Mouse (Mus musculus) heart, embryonic 15.5 days (tissue): ENCODE measurements around the gene Wfikkn2. TPM values are rescaled to one million over a fixed set of nuclear protein-coding genes. Genes with fewer than 3 reads are reported as not detected.
"Not testable (repeated sequence)": the region's sequence is repeated elsewhere in the genome, so short reads cannot be mapped to it uniquely, and the experiment has no call there.

Source experiments
- ATAC-seq: fragments of 200-750 bp; cut with Nextera tagmentation; replicated peaks from 2 replicates; pipeline ENCODE4 v1.8.0; 2017; ENCODE audit warnings: low read depth, moderate TSS enrichment; ENCODE audit not compliant: insufficient number of reproducible peaks, insufficient read depth, low FRiP score
- H3K27ac ChIP-seq: fragments of 300-500 bp; sonication (generic); 2 replicates; pipeline ENCODE4 v1.5.1; 2015; ENCODE audit warnings: mild to moderate bottlenecking, inconsistent platforms
- H3K27me3 ChIP-seq: fragments of 300-500 bp; sonication (generic); 2 replicates; pipeline ENCODE4 v1.6.1; 2015; ENCODE audit warnings: inconsistent platforms
- H3K36me3 ChIP-seq: fragments of 300-500 bp; sonication (generic); 2 replicates; pipeline ENCODE4 v1.6.1; 2015; ENCODE audit warnings: mild to moderate bottlenecking, inconsistent platforms
- H3K4me1 ChIP-seq: fragments of 300-500 bp; sonication (generic); replicated peaks from 2 replicates; pipeline ENCODE4 v1.6.1; 2015; ENCODE audit warnings: inconsistent platforms
- H3K4me2 ChIP-seq: fragments of 300-500 bp; sonication (generic); 2 replicates; pipeline ENCODE4 v1.6.1; 2015; ENCODE audit warnings: inconsistent platforms, mild to moderate bottlenecking, moderate library complexity
- H3K4me3 ChIP-seq: fragments of 300-500 bp; sonication (generic); 2 replicates; pipeline ENCODE4 v1.5.1; 2015; ENCODE audit warnings: mild to moderate bottlenecking, inconsistent platforms
- H3K9ac ChIP-seq: fragments of 300-500 bp; sonication (generic); 2 replicates; pipeline ENCODE4 v1.6.1; 2015; ENCODE audit warnings: mild to moderate bottlenecking, inconsistent platforms
- H3K9me3 ChIP-seq: fragments of 300-500 bp; sonication (generic); replicated peaks from 2 replicates; pipeline ENCODE4 v1.6.1; 2016; ENCODE audit warnings: inconsistent platforms
- WGBS: fragments of 180-500 bp; shearing (Covaris S2); methylation state at CpG from one replicate; pipeline ENCODE4 v1.1.7; 2015; ENCODE audit warnings: mixed read lengths; 5-methylcytosine and 5-hydroxymethylcytosine counted together
- polyA plus RNA-seq: library from polyadenylated mRNA; unstranded; fragments of >200 nt; fragmentation: Nextera tagmentation; extraction: Ambion mirVana; gene quantifications from 2 replicates; pipeline ENCODE4 v1.2.1, GENCODE M21; 2015

Gene Wfikkn2
- polyA plus RNA-seq, 1 experiment from 2014 or later: 2.4 TPM

DNA sequence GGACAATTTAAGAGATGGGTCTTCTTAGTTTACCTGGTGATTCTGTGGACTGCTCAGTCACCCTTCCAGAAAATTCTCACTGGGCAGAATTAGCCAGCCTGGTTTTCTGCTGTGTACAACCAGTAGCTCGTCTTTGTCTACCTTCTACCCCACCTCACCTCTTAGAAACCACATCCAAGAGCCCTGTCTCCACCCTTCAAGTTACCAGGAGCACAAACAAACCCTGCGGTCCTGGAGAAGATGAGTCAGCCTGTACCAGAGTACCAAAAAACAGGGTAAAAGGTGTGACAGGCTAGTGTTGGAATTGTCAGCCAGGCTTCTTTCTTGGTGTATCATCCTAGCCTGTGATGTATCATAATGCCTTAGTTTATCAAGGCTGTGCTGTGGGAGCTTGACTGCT is 29.9 kb upstream of the Wfikkn2 start:
- Histone ChIP-seq H3K27ac (no peak overlapping the region), H3K4me1 (peaks cover 18% of the 10 kb centered on the region), H3K9me3 (no peaks in the 10 kb centered on the region), H3K9ac (no peak overlapping the region), H3K4me3 (no peak overlapping the region), H3K36me3 (no peaks in the 10 kb centered on the region), H3K27me3 (no peaks in the 10 kb centered on the region), H3K4me2 (no peak overlapping the region)
- 87% methylated on average over 2 of the region's 2 CpGs for WGBS
- no peak for ATAC-seq

GRCm38 (mm10) chr11:94275226-94275625 is 29.4 kb upstream of the Wfikkn2 start:
- no peaks in the 10 kb centered on the region for H3K36me3 ChIP-seq
- no peaks in the 10 kb centered on the region for H3K9me3 ChIP-seq
- no peak overlapping the region for H3K27ac ChIP-seq
- H3K4me2 ChIP-seq: no peak overlapping the region
- WGBS: 78% methylated on average over 7 of the region's 7 CpGs
- no peak for ATAC-seq
- H3K27me3 ChIP-seq: no peaks in the 10 kb centered on the region
- H3K9ac ChIP-seq: no peak overlapping the region
- no peak overlapping the region for H3K4me3 ChIP-seq
- H3K4me1 ChIP-seq: peaks cover 18% of the 10 kb centered on the region

- Histone ChIP-seq H3K9me3 (no peaks in the 10 kb centered on the region), H3K9ac (no peak overlapping the region), H3K27ac (no peak overlapping the region), H3K4me2 (no peak overlapping the region), H3K27me3 (no peaks in the 10 kb centered on the region), H3K36me3 (no peaks in the 10 kb centered on the region), H3K4me3 (no peak overlapping the region), H3K4me1 (peaks cover 18% of the 10 kb centered on the region)
- WGBS: 62% methylated on average over 10 of the region's 10 CpGs
- ATAC-seq: no peak
These were observed 28.5 kb upstream of the Wfikkn2 start for GRCm38 (mm10) chr11:94274206-94274867.

DNA sequence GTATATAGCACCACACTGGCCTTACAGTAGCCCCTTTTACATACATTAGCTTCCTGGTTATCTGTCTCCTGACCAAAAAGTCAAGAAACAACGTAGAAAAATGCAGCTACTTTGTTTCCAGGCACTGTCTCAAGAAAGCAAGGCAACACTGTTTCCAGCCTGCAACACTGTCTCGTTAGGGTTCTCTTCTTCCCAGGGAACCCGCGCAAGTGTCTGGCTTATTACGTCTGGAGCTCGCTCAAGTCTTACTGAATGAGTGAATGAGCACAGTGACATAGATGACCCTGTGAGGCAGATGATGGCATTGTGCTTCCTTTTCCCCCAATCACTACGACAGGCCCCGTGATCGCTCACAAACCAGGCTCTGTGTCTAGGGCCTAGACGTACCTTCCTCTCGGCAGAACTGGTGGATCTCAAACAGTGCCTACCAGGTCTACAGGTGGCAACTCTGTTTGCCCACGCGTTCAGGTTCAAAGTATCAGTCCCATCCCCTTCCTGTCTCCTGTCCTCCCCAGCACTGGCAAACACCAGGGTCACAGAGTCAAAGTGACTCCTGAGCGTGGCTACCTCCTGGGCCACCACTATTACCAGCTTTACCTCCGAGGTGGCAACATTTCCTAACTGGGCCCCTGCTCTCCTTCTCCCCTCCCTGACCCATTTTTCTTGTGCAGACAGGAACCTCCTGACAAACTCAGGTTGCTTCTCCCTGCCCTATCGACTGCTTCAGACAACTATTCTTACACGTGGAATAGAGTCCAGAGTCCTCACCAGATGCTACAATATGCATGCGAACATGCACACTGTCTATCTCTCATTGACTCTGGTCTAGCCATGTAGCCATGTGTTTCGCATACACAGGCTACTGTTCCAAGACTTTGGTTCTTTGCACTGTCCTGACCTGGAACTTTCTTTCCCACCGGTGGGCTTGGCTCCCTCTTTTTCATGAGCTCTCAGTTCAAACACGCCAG is 27.4 kb upstream of the Wfikkn2 start:
- 83% methylated on average over 21 of the region's 21 CpGs for WGBS
- no peak overlapping the region for H3K27ac ChIP-seq
- ATAC-seq: no peak

DNA sequence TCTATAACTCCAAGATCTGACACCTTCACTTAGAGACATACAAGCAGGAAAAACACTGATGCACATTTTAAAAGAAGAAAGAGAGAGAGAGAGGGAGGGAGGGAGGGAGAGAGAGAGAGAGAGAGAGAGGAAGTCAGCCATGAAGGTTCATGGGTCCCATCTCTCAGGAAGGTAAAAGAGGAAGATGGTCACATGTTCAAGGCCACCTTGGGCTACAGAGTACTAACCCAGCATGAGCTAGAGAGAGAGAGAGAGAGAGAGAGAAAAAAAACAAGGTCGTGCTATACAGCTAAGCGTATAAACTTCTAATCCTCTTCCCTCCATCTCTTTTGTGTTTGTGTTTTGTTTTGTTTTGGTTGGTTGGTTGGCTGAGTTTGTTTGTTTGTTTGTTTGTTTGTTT is 25.2 kb upstream of the Wfikkn2 start:
- no peak overlapping the region for H3K9ac ChIP-seq
- H3K4me2 ChIP-seq: no peak overlapping the region
- no peaks in the 10 kb centered on the region for H3K9me3 ChIP-seq
- no peak for ATAC-seq
- no peaks in the 10 kb centered on the region for H3K36me3 ChIP-seq
- no peaks in the 10 kb centered on the region for H3K27me3 ChIP-seq
- peaks cover 8% of the 10 kb centered on the region for H3K4me1 ChIP-seq
- no peak overlapping the region for H3K4me3 ChIP-seq
- 89% methylated on average over 2 of the region's 2 CpGs for WGBS
- H3K27ac ChIP-seq: no peak overlapping the region

More for the DNA sequence above, 27.4 kb upstream of the Wfikkn2 start:
- peaks cover 18% of the 10 kb centered on the region for H3K4me1 ChIP-seq
- no peak overlapping the region for H3K4me2 ChIP-seq
- no peaks in the 10 kb centered on the region for H3K36me3 ChIP-seq
- no peak overlapping the region for H3K9ac ChIP-seq
- H3K4me3 ChIP-seq: no peak overlapping the region
- no peaks in the 10 kb centered on the region for H3K27me3 ChIP-seq
- no peaks in the 10 kb centered on the region for H3K9me3 ChIP-seq

GRCm38 (mm10) chr11:94269906-94270305 is 24.1 kb upstream of the Wfikkn2 start:
- H3K27me3 ChIP-seq: no peaks in the 10 kb centered on the region
- H3K4me3 ChIP-seq: no peak overlapping the region
- ATAC-seq: no peak
- no peak overlapping the region for H3K9ac ChIP-seq
- peaks cover 12% of the 10 kb centered on the region for H3K4me1 ChIP-seq
- no peaks in the 10 kb centered on the region for H3K36me3 ChIP-seq
- 92% methylated on average over 7 of the region's 7 CpGs for WGBS
- H3K4me2 ChIP-seq: no peak overlapping the region
- H3K27ac ChIP-seq: no peak overlapping the region
- H3K9me3 ChIP-seq: no peaks in the 10 kb centered on the region

DNA sequence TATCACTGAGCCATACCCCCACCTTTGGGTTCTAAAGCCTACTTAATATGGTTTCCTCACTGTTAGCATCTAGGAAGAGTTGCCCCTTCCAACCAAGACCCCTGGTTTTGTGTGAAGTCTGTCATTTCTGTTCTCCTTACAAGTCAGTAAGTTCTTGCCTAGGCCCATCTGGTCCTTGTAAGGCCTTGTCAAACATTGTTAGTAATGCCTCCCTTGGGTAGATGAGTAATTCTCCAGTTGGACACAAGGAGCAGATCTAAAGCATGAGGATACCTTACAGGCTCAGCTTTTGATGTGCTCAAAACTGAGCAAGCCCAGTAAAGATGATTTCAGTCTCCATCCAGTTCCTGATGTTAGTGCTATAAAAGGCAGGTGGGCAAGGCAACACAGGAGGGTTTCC is 23.0 kb upstream of the Wfikkn2 start:
- no peak overlapping the region for H3K9ac ChIP-seq
- no peak overlapping the region for H3K27ac ChIP-seq
- no peaks in the 10 kb centered on the region for H3K27me3 ChIP-seq
- H3K4me1 ChIP-seq: peaks cover 5% of the 10 kb centered on the region; the same call in 1 of the 2 replicates
- no peak for ATAC-seq
- H3K4me3 ChIP-seq: no peak overlapping the region
- no peaks in the 10 kb centered on the region for H3K9me3 ChIP-seq
- H3K4me2 ChIP-seq: no peak overlapping the region
- no peaks in the 10 kb centered on the region for H3K36me3 ChIP-seq

GRCm38 (mm10) chr11:94266155-94266554 is 20.4 kb upstream of the Wfikkn2 start:
- H3K4me2 ChIP-seq: peak overlapping the region; percentile 64; the same call in 1 of the 2 replicates
- H3K4me1 ChIP-seq, ATAC-seq, H3K27me3 ChIP-seq, H3K9me3 ChIP-seq, H3K4me3 ChIP-seq, H3K9ac ChIP-seq, H3K27ac ChIP-seq, H3K36me3 ChIP-seq: not testable (repeated sequence)
- WGBS: 65% methylated on average over 3 of the region's 3 CpGs

GRCm38 (mm10) chr11:94265134-94265785 is 19.5 kb upstream of the Wfikkn2 start:
- Histone ChIP-seq H3K9me3 (no peaks in the 10 kb centered on the region), H3K27me3 (no peaks in the 10 kb centered on the region), H3K4me2 (peak overlapping the region; percentile 64), H3K36me3 (no peaks in the 10 kb centered on the region), H3K27ac (peak overlapping the region; percentile 41), H3K9ac (peak overlapping the region; percentile 23), H3K4me3 (peak overlapping the region; percentile 44), H3K4me1 (0 out of 2 replicates have a peak, but pooled peaks cover 5% of the 10 kb centered on the region)
- 2% methylated on average over 18 of the region's 18 CpGs for WGBS
- peak; percentile 28 for ATAC-seq

GRCm38 (mm10) chr11:94261585-94262370 is 16.0 kb upstream of the Wfikkn2 start:
- ATAC-seq: no peak
- H3K27me3 ChIP-seq: no peaks in the 10 kb centered on the region
- no peak overlapping the region for H3K4me2 ChIP-seq
- H3K4me3 ChIP-seq: no peak overlapping the region
- H3K9me3 ChIP-seq: no peaks in the 10 kb centered on the region
- peaks cover 5% of the 10 kb centered on the region; the same call in 1 of the 2 replicates for H3K4me1 ChIP-seq
- H3K9ac ChIP-seq: no peak overlapping the region
- H3K36me3 ChIP-seq: no peaks in the 10 kb centered on the region
- H3K27ac ChIP-seq: no peak overlapping the region
- 61% methylated on average over 6 of the region's 6 CpGs for WGBS

GRCm38 (mm10) chr11:94259814-94260213 is 14.0 kb upstream of the Wfikkn2 start:
- Histone ChIP-seq H3K9ac (no peak overlapping the region), H3K4me3 (no peak overlapping the region), H3K27ac (no peak overlapping the region), H3K9me3 (no peaks in the 10 kb centered on the region), H3K27me3 (no peaks in the 10 kb centered on the region), H3K4me1 (no peaks in the 10 kb centered on the region; the same call in 1 of the 2 replicates), H3K36me3 (no peaks in the 10 kb centered on the region), H3K4me2 (no peak overlapping the region)
- 75% methylated on average over 4 of the region's 4 CpGs for WGBS
- no peak for ATAC-seq
